Mouse (Mus musculus) kidney, adult 2 months (tissue): ENCODE results near the gene Gm17728.

Experiments used
- CTCF ChIP-seq: fragments of 200-500 bp; conservative IDR thresholded peaks from 2 replicates; pipeline ENCODE4 v1.5.1; 2011; ENCODE audit warnings: low read depth, mild to moderate bottlenecking, control low read depth, low read length, moderate library complexity, mixed read lengths; ENCODE audit not compliant: insufficient read depth, insufficient read length
- POLR2A ChIP-seq: fragments of 200-500 bp; IDR thresholded peaks from one replicate; pipeline ENCODE4 v1.6.1; 2011; ENCODE audit warnings: low read depth, low read length, control low read depth

DNA sequence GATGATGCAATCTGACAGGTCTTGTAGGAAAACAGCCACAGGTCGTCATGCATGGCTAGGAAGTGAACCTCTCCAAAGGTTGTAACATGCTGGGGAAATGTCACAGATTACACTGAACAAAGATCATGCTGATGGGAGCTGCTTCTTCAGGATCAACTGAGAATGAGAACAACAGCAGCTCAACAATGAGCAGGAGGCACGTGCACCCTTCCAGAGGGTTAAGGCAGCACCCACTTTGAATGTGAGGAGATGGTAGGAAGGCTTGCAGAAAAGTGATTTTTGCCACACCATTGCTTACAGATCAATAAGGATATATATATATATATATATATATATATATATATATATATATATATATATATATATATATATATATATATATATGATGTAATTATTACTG, 2.8 kb upstream of the Gm17728 start:
- TF ChIP-seq POLR2A (no peak), CTCF (no peak)
